18 mouse cellular contexts compared by ENCODE assay signal in the genomic region with DNA sequence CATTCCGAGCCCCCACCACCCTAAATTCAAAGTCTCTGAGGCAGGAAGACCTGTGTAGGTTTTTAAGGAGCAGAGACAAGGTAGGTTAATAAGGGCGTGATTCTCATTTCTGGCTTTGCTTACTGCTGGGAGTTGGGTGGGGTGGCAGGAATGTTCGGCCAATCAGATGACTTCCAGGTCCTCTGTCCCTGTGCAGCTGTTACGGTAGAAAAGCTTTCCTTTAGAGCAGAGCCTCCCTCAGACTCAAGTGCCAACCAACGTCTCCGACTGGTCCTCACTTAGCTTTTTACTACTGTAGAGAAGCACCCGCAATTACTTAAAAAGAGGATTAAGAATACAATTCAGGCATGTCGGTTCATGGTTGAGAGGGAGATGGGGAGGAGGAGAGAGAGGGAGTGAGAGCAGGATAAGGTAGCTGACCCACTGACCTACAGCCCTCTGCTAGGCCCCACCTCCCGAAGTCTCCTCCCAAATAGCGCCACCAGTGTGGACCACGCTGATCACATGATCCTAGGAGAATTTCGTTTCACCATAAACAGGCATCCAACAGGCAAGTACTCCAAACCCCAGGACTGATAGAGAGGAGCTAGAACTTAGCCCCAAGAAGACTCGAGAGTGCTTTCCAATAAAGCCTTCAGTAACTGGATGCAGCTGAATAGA. TPM values are rescaled to one million over a fixed set of nuclear protein-coding genes. Genes with fewer than 3 reads are reported as not detected.
DNase-seq lines count a peak whose midpoint lies in the region; ATAC-seq and TF ChIP-seq lines count a peak whose summit lies in the region.
"Had no signal": no experiment of that assay in that cellular context is flagged by ENCODE, and none has a peak within 500 bp of the region (broad histone marks: within the 10 kb centered on the region; RNA-seq: fewer than 3 reads in every experiment).

No protein-coding gene starts in this region.

- peak overlapping the region; percentile 41 for H3K4me2 ChIP-seq in kidney, embryonic 15.5 days
- H3K4me2 ChIP-seq in stomach, embryonic 14.5 days (replicated peaks; ENCODE audit: low read depth, low read length): 0 out of 2 replicates have a peak overlapping the region, but pooled peaks have one; percentile 49
- no peak overlapping the region for H3K4me2 ChIP-seq in stomach, postnatal 0 days (replicated peaks; ENCODE audit: low read depth)

- no peak for ATAC-seq in kidney, embryonic 15.5 days (replicated peaks; ENCODE audit: low FRiP score)
- ATAC-seq in stomach, embryonic 14.5 days (ENCODE audit: insufficient number of reproducible peaks, insufficient read depth, low FRiP score, low read depth): no peak
- ATAC-seq in stomach, postnatal 0 days (ENCODE audit: low FRiP score, low TSS enrichment): no peak
- ATAC-seq: activated CD4-positive, CD25-positive, alpha-beta regulatory T cell, adult 4 months; forebrain, postnatal 0 days; intestine, embryonic 15.5 days had no signal

- H3K4me3 ChIP-seq in kidney, embryonic 15.5 days (replicated peaks): peak overlapping the region; percentile 12; the same call in 1 of the 2 replicates
- no peak overlapping the region for H3K4me3 ChIP-seq in stomach, embryonic 14.5 days (ENCODE audit: low read depth, low read length)
- H3K4me3 ChIP-seq in stomach, postnatal 0 days (ENCODE audit: low read depth, low read length): no peak overlapping the region
- H3K4me3 ChIP-seq in embryonic facial prominence, embryonic 10.5 days: peak overlapping the region; percentile 21; the same call in 1 of the 2 replicates

- peaks cover 21% of the 10 kb centered on the region for H3K4me1 ChIP-seq in kidney, embryonic 15.5 days
- H3K4me1 ChIP-seq in stomach, embryonic 14.5 days (ENCODE audit: control insufficient read depth, insufficient read depth, low read length): peaks cover 7% of the 10 kb centered on the region; the same call in 1 of the 2 replicates
- no peaks in the 10 kb centered on the region for H3K4me1 ChIP-seq in stomach, postnatal 0 days (replicated peaks; ENCODE audit: control insufficient read depth, insufficient read depth)
- H3K4me1 ChIP-seq in embryonic facial prominence, embryonic 10.5 days: peaks cover 23% of the 10 kb centered on the region

- H3K9me3 ChIP-seq in kidney, embryonic 15.5 days (replicated peaks): peaks cover 5% of the 10 kb centered on the region; the same call in 1 of the 2 replicates
- 0 out of 2 replicates have a peak, but pooled peaks cover 2% of the 10 kb centered on the region for H3K9me3 ChIP-seq in stomach, embryonic 14.5 days (ENCODE audit: control insufficient read depth, low read depth, low read length)
- H3K9me3 ChIP-seq in stomach, postnatal 0 days (ENCODE audit: control insufficient read depth, low read length): peaks cover 3% of the 10 kb centered on the region; the same call in 1 of the 2 replicates
- no peaks in the 10 kb centered on the region; the same call in 1 of the 2 replicates for H3K9me3 ChIP-seq in embryonic facial prominence, embryonic 10.5 days
- H3K9me3 ChIP-seq: intestine, embryonic 15.5 days; neural tube, embryonic 13.5 days had no signal

- TF ChIP-seq CTCF in stomach, postnatal 0 days (IDR thresholded peaks at IDR 0.05; ENCODE audit: low read depth): no peak

- 26% methylated on average over 13 of the region's 13 CpGs for WGBS in kidney, embryonic 15.5 days
- 29% methylated on average over 13 of the region's 13 CpGs for WGBS in stomach, embryonic 14.5 days
- WGBS in stomach, postnatal 0 days: 40% methylated on average over 13 of the region's 13 CpGs
- WGBS in embryonic facial prominence, embryonic 10.5 days: 24% methylated on average over 13 of the region's 13 CpGs

- no peak for TF ChIP-seq EP300 in stomach, postnatal 0 days (optimal IDR thresholded peaks at IDR 0.05)

- no peak for DNase-seq in kidney, postnatal 10 days
- no peak for DNase-seq in stomach, postnatal 0 days (ENCODE audit: low spot score)
- DNase-seq in embryonic facial prominence, embryonic 10.5 days (ENCODE audit: low spot score): peak; percentile 57
- peak; percentile 55 for DNase-seq in retina, postnatal 1 day
- no peak for DNase-seq in cerebellum, adult 8-10 months
- no peak for DNase-seq in left cerebral cortex, adult 18-20 months (ENCODE audit: low spot score in 2 of 2)
- DNase-seq: forebrain, postnatal 0 days; gastrocnemius, postnatal 10 days; layer of hippocampus, postnatal 36 days; lung, adult 18-20 months; thymus, postnatal 36 days had no signal

- H3K27me3 ChIP-seq in kidney, embryonic 15.5 days: no peaks in the 10 kb centered on the region
- H3K27me3 ChIP-seq in stomach, embryonic 14.5 days (ENCODE audit: control insufficient read depth, insufficient read depth, low read length): no peaks in the 10 kb centered on the region
- no peaks in the 10 kb centered on the region for H3K27me3 ChIP-seq in stomach, postnatal 0 days (ENCODE audit: control insufficient read depth, insufficient read depth, low read length)
- no peaks in the 10 kb centered on the region for H3K27me3 ChIP-seq in embryonic facial prominence, embryonic 10.5 days (replicated peaks; ENCODE audit: low read depth, poor library complexity, severe bottlenecking)
- H3K27me3 ChIP-seq: intestine, embryonic 15.5 days; neural tube, embryonic 13.5 days had no signal

- no peaks in the 10 kb centered on the region for H3K36me3 ChIP-seq in kidney, embryonic 15.5 days
- no peaks in the 10 kb centered on the region for H3K36me3 ChIP-seq in stomach, embryonic 14.5 days (ENCODE audit: control insufficient read depth, insufficient read depth, low read length)
- no peaks in the 10 kb centered on the region for H3K36me3 ChIP-seq in stomach, postnatal 0 days (ENCODE audit: control insufficient read depth, insufficient read depth, low read length)
- no peaks in the 10 kb centered on the region for H3K36me3 ChIP-seq in embryonic facial prominence, embryonic 10.5 days (replicated peaks)
- H3K36me3 ChIP-seq: intestine, embryonic 15.5 days; neural tube, embryonic 13.5 days had no signal

- no peak overlapping the region for H3K9ac ChIP-seq in kidney, embryonic 15.5 days
- H3K9ac ChIP-seq in stomach, embryonic 14.5 days (replicated peaks; ENCODE audit: low read depth, low read length): no peak overlapping the region
- H3K9ac ChIP-seq in stomach, postnatal 0 days (ENCODE audit: low read length): no peak overlapping the region
- H3K9ac ChIP-seq: forebrain, postnatal 0 days; intestine, embryonic 15.5 days; neural tube, embryonic 13.5 days had no signal

- H3K27ac ChIP-seq in kidney, embryonic 15.5 days: 0 out of 2 replicates have a peak overlapping the region, but pooled peaks have one; percentile 22
- H3K27ac ChIP-seq in stomach, embryonic 14.5 days (ENCODE audit: low read length): no peak overlapping the region
- H3K27ac ChIP-seq in stomach, postnatal 0 days (replicated peaks): no peak overlapping the region
- no peak overlapping the region for H3K27ac ChIP-seq in embryonic facial prominence, embryonic 10.5 days (replicated peaks)
- H3K27ac ChIP-seq: intestine, embryonic 15.5 days; macrophage had no signal

RNA-seq across cellular contexts. Expression of gene Lrp3, which starts 17.6 kb away (rescaled TPM):
- polyA plus RNA-seq in kidney, embryonic 15.5 days (2015; fragmentation: Nextera tagmentation; extraction: Ambion mirVana): 5.2 and 6.3 TPM in 2 replicates
- 9.0 and 9.7 TPM in 2 replicates for polyA plus RNA-seq in stomach, embryonic 14.5 days (2014; fragmentation: Nextera tagmentation; extraction: Ambion mirVana)
- 1.6 and 2.6 TPM in 2 replicates for polyA plus RNA-seq in stomach, postnatal 0 days (2015; fragmentation: Nextera tagmentation; extraction: Ambion mirVana)
- 10.5 and 10.6 TPM in 2 replicates for polyA plus RNA-seq in embryonic facial prominence, embryonic 10.5 days (2016; fragmentation: Nextera tagmentation; extraction: Ambion mirVana)
- 10 to 100 TPM; 79.8 to 83.6 TPM for total RNA-seq in left cerebral cortex, adult 18-20 months (2021)
- polyA plus RNA-seq: macrophage had no signal

RNA-seq across cellular contexts. Expression of gene Slc7a10, which starts 46.7 kb away (rescaled TPM):
- 1.1 and 2.4 TPM in 2 replicates for polyA plus RNA-seq in kidney, embryonic 15.5 days (2015; fragmentation: Nextera tagmentation; extraction: Ambion mirVana)
- 3.5 and 5.0 TPM in 2 replicates for polyA plus RNA-seq in stomach, embryonic 14.5 days (2014; fragmentation: Nextera tagmentation; extraction: Ambion mirVana)
- polyA plus RNA-seq in stomach, postnatal 0 days (2015; fragmentation: Nextera tagmentation; extraction: Ambion mirVana): 0.82 and 0.98 TPM in 2 replicates
- polyA plus RNA-seq in embryonic facial prominence, embryonic 10.5 days (2016; fragmentation: Nextera tagmentation; extraction: Ambion mirVana): 0.53 and 0.69 TPM in 2 replicates
- total RNA-seq in left cerebral cortex, adult 18-20 months (2021): 10 to 100 TPM; 31.0 to 37.1 TPM
- polyA plus RNA-seq: erythroblast, embryonic 14.5 days; macrophage had no signal

Comparison
In these comparisons a context has a peak if more than half of its experiments do, and no peak if none do; other contexts are left out.
1. H3K4me3 ChIP-seq: peak in kidney, embryonic 15.5 days (single experiment) and embryonic facial prominence, embryonic 10.5 days (single experiment); none in stomach, embryonic 14.5 days (single experiment) and stomach, postnatal 0 days (single experiment).
2. DNase-seq: peak in embryonic facial prominence, embryonic 10.5 days (single experiment) and retina, postnatal 1 day (single experiment); none in kidney, postnatal 10 days (single experiment), stomach, postnatal 0 days (single experiment), cerebellum, adult 8-10 months (single experiment) and left cerebral cortex, adult 18-20 months (0 of 2).